Mouse (Mus musculus): Measurements from ENCODE around the gene Fam129c. TPM values are rescaled to one million over a fixed set of nuclear protein-coding genes. Genes with fewer than 3 reads are reported as not detected.

The Fam129c gene
- total RNA-seq (2022): 1 to 10 TPM; 1.2 to 3.5 (median 2.3) TPM

DNA sequence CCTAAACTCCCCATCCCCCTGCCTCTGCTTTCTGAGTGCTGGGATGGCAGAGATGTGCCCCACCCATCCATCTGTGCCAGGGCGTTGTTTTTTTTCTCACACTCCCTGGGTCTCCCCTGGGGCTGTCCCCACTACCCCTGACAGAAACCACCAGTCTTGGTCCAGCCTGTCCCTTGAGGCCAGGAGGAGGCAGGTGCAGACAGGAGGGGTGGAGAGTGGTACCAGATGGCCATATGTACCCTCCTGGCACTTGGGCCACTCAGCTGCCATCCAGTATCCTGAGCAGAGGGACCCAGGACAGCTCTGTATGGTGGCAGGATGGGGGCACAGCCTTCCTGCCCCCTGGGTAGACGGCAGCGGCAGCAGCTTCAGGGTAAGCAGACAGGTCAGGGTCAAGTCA lies at the start of gene Fam129c:
Gene Fam129c, plus strand, starts transcription at position 198 of the 400 bp plus-strand sequence.
- no peak for DNase-seq (ENCODE audit: low spot score in 2 of 2)

DNA sequence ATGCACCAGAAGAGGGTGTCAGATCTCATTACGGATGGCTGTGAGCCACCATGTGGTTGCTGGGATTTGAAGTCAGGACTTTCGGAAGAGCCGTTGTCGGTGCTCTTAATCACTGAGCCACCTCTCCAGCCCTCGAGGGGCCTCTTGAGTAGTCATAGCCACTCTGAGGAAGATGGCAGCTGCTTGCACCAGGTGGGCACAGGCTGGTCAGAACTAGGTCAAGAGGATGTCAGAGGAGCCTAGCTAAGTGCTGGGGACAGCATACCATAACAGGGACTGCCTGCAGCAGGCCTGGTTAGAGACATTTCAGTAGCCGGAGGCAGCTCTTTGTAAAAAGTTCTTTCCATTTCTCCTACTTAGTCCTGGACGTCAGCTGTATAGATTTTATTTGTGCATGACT lies 46.7 kb upstream of the Fam129c start:
- DNase-seq (ENCODE audit: low spot score in 2 of 2): no peak

DNA sequence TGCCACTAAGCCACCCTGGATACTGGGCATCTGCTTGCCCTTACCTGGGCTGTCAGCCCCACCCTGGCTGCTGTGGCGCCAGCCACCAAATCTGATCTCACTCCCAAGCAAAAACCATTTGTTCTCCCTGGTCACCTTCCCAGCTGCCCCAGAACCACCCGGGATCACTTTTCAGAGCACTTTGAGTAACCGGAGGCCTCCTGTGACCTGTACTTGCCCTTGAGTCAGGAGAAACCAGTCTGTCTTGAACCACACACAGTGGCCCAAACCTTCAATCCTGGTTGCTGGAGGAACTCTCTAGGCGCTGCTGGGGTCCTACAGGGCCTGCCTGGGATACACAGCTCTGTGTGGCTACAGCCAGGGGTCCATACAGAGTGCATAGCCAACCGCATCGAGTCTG lies 44.7 kb upstream of the Fam129c start:
- no peak for DNase-seq (ENCODE audit: low spot score in 2 of 2)

DNA sequence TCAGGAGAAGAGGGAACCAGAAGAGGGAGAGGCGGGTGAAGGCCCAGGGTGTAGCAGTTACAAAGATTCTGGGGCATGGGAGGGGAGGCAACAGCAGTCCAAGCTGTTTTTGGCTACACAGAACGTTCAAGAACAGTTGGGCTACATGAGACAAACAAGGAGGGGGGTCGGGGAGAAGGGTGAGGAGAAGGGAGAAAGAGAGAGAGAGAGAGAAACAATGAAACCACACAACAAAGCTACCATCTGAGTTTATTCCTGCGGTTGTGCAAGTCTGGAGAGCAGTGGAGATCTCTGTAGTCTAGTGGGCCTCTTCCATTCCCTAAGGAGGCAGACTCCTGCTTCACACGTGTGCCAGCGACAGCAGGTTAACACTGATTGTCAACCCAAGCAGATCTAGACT lies 43.4 kb upstream of the Fam129c start:
- DNase-seq (ENCODE audit: low spot score in 2 of 2): no peak

DNA sequence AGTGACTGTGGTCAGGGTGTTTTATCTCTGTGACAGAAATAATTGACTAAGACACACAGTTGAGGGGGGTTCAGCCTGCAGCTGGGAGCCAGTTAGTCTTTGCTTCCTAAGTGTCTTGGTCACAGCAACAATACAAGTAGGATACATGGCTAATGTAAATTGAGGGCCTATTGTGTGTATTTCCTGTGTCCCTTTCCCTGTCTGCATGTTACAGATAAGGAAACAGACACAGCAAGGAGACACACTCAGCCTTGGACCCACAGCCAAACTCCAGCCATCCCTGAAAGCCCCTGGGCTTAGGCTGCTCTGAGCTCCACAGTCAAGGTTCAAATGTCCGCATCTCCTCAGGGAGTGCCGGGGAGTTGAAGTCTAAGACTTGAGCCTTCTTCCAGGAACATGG lies 42.8 kb upstream of the Fam129c start:
- no peak for DNase-seq (ENCODE audit: low spot score in 2 of 2)

DNA sequence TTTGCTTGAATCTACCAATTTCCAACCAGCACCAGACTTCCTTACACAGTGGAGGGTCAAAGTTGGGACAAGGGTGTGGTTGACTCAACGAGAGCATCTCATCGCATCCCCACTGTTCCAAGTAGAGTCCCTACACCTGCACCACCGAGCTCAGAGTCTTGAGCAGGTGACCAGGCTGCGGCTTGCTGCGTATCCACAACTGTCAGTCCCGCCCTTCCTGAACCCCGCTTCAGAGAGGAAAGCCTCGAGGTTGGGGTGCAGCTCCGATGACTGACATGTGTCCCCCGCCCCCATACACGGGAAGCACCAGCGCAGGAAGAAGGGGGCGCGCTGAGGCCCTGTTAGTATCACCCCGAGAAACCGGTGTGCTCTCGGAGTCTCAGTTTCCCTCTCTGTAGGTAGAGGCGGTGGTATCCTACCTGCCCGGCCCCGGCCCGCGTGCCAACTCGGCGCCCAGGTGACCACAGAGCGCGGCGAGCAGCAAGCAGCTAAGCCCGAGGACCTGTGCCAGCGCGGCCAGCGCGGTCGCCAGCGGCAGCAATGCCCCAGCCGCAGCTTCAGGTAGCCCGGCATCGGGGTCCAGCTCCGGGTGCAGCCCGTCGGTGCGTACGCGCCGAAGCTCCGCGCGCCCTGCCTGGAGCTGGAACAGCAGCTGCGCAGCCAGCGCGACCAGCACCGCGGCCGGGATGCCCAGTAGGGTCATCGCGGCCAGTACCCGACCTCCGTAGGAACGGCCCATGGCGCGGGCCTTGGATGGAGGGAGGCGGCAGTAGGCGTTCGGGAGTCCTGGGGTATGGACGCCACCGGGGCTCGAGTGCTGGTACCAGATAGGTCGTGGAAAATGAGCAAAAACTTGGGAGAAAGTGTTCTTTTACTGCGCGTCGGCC lies 39.1 kb upstream of the Fam129c start, which contains the start of gene Tmem221:
Gene Tmem221, minus strand, starts transcription at position 801 of the 887 bp plus-strand sequence.
- DNase-seq (ENCODE audit: low spot score in 2 of 2): no peak

DNA sequence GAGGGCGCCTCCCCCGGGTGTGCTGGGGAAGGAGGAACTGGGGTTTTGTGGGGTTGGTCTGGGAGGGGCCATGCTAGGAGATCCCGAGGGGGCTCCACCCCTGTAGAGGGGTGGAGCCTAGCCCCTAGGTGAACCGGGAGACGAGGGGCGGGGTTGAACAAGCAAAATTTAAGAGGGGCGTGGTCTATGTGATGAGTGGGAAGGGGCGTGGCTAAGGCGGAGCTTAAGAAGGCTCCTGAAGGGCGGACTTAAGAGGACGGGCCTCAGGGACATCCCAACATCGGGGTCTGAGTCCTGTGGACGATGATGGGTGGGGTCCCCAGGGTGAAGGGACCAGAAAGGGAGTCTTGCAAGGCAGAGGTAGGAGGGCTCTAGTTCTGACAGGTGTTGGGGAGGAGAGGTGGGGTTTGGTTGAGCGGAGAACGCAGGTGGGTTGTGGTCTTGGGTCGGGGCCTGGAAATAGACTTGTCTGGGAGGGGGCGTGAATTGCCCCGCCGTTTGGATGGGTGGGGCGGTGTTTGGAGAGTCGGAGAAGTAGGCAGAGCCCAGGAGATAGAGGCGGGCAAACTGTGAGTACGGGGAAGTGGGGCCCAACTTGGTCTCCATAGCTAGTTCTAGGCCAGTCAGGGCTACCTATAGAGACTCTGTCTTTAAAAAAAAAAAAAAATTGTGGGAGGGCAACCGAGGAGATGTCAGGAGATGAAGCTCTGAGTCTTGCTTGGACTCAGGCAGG lies 38.3 kb upstream of the Fam129c start:
- DNase-seq (ENCODE audit: low spot score in 2 of 2): no peak

DNA sequence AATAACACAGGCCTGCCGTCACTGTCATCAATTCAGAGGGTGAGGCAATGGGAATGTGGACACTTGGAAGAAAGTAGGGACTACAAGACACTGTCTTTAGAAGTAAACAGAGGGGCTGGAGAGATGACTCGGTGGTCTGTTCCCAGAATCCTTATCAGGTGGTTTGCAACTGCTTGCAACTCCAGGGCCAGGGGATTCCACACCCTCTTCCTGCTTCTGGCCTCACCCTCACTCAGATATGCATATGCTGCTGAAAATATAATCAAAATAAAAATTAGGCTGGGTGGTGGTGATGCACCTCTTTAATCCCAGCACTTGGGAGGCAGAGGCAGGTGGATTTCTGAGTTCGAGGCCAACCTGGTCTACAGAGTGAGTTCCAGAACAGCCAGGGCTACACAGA lies 37.4 kb upstream of the Fam129c start:
- no peak for DNase-seq (ENCODE audit: low spot score in 2 of 2)

DNA sequence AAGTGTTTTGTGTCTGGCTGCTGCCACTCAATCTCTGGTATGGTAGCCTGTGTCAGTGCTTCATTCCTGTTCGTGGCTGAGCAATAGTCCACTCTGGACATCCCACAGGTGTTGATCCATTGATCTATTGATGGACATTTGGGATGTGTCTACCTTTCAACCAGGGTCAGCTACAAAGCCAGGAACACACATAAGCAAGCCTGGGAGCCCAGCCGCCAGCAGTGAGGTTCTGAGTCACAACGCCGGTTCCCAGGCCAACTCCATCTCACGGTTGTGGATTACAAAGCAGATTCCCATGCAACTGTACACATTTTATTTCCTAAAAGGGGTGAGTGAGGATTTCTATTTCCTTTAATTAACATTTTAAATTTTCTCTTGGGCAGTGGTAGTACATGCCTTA lies 36.7 kb upstream of the Fam129c start:
- DNase-seq (ENCODE audit: low spot score in 2 of 2): no peak

DNA sequence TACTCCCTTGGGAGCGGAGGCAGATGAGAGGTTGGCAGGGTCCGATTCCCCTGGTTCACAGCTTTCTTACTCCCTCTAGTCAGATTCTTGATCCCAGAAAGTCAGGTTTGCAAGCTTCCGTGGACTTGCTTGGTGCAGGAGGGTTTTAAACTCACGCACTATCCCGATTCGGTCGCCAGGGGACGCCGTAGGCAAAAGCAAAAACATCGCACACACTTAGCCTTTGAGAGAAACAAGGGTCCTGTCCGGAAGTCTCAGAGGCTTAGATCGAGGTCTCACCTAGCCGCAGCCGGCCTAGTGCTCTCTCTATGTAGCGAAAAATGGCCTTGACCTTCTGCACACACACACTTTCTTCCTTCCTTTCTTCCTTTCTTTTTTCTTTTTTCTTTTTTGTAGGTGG lies 36.0 kb upstream of the Fam129c start:
- DNase-seq (ENCODE audit: low spot score in 2 of 2): peak in 1 of 2 experiments; percentile 50

DNA sequence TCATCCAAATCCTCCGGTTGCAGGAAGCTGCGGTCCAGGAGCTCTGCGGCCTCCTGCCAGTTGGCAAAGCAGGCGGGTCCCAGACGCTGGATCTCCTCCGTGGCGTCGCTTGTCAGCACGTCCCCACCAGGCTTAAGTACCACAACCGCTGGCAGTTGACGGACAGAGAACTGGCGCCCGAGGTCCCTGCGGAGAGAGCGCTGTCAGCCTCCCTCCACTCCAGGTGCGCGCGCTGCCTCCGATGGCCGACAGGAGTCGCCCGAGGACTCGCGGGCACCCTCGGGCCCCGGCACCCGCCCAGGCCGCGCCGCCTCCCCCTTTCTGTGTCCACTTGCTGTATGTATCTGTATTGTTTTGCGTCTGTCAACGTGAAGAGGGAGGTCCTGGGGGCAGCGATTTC lies 34.7 kb upstream of the Fam129c start:
- DNase-seq (ENCODE audit: low spot score in 2 of 2): peak in 1 of 2 experiments; percentile 65

DNA sequence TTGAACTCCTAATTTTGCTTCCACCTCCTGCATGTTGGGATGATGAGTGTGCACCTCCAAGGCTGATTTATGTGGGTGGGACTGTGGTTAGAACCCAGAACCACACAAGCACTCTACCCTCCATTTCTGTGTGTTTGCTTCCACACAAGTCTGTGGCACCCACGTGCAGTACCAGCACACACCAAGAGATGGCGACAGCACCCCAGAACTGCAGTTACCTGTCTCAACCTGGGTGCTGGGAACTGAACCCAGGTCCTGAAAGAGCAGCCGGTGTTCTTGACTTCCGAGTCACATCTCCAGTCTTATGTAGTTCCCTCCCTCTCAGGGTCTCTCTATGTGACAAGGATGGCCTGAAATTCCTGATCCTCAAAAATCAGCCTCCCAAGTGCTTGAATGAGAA lies 33.5 kb upstream of the Fam129c start:
- DNase-seq (ENCODE audit: low spot score in 2 of 2): no peak

DNA sequence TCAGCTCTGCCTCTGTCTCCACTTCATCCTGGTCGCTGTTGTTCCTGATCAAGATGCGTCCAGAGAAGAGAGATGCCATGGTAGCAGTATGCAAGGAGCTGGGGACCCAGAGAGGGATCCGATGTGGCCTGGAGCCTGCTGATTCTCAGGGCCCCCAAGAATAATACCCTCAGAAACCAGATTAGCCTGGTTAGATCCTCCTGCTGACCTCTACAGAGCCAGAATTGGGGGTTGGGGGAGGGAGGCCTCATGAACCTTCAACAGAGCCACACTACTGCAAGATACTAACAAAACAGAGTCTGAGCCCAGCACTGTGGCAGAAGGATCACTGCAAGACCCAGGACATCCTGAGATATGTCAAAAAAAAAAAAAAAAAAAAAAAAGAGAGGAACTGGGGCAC lies 30.9 kb upstream of the Fam129c start, which contains the start of gene Nxnl1:
Gene Nxnl1, minus strand, starts transcription at position 101 of the 400 bp plus-strand sequence.
- DNase-seq (ENCODE audit: low spot score in 2 of 2): no peak

DNA sequence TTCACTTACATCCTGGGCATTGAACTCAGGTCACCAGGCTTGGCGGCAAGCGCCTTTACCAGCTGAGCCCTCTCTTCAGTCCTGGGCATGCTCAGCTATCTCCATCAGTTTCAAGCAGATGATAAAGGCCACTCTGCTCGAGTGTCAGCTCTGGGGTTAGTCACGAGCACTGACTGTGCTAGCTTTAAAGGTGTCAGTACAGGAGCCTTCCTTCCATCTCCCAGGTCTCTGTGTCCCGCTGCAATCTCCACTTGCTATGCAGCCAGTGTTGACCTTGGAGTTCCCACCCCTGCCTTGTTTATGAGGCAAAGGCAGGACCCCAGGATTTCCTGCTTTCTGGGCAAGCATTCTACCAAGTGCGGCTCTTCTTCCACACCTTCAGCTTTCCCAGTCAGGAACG lies 29.9 kb upstream of the Fam129c start:
- DNase-seq (ENCODE audit: low spot score in 2 of 2): no peak

DNA sequence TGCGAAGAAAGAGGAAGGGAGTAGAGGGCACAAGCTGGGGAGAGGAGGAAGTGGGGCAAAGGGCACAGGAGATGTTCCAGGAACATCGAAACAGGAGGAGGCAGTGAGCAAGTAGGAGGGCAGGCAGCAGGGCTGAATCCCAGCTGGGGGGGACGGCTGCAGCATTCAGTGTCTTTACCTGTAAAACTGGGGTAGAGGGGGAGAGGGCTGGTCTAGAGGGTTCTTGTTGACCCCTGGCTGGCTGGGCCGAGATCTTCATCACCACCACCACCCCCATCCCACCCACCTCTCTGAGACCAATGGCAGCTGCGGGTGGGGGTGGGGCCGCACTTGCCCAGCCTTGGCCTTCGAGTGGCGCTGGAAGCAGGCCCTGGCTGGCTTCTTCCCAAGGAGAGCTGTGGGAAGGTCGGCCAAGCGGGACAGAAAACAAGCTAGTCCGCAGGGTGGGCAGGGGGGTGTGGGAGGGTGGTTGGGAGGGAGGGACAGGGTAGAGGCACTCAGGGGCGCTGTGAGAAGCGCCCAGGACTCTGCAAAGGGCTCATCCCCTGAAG lies 29.0 kb upstream of the Fam129c start, which contains the start of gene Slc27a1:
Gene Slc27a1, plus strand, starts transcription at position 496 of the 551 bp plus-strand sequence.
- peak in 1 of 2 experiments; percentile 70 for DNase-seq (ENCODE audit: low spot score in 2 of 2)

DNA sequence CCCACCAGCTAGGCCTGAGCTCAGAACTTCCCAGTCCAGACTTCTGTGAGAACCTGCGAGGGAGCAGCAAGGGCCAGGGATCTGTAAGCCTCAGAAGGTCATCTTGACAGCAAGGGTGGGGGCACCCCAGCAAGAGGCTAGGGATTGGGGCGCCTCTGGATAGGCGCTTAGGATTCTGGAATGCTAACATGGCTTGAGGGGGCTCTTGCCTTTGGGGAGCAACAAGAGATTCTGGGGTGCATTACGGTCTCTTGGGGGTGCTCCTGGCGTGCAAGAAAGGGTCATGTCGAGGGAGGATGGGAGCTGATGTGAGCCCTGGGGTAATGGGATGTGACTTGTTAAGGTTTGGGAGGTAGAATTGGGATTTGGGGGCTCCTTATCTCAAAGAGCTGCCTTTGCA lies 28.5 kb upstream of the Fam129c start:
- DNase-seq (ENCODE audit: low spot score in 2 of 2): no peak

DNA sequence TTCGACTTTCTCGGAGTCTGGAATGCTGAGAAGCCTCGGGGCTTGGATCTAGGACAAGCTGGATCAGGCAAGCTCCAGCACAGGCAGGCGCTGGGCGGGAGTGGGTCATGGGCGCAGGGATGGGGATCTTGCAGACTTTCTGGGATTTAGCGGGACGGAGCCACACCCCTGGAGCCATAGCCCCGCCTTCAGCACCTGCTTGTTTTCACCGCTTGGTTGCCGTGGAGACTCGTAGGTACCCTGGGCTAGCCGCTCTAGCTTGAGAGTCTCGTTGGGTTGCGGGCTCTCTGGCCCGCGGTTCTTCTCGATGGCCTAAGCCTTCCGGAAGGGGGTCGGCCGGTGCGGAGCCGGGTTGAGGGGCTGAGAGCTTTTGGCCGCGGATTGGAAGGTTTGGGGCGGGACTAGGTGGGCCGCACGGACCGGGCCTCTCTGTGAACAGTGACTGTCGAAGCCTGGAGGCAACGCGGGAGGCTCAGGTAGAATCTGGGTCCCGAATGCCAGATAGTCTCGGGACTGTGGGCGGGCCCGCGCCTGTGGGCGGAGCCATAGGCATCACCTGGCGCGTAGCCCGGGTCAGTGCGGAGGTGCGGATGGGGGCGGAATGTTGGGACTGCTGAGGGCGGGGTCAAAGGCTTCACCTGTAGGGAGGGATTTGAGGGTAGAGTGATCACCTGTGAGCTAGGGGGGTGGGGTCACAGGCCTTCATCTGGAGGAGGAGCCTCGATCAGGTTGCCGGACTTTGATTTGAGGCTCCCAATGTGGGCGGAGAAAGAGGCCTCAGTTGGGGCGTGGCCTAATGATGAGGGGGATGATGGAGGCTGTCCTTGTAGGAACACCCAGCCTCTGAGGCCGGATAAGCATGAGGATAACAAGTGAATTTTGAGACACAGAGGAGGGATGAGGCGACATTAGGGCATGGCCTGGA lies 27.8 kb upstream of the Fam129c start:
- peak; percentile 87 to 93 for DNase-seq (ENCODE audit: low spot score in 2 of 2)

DNA sequence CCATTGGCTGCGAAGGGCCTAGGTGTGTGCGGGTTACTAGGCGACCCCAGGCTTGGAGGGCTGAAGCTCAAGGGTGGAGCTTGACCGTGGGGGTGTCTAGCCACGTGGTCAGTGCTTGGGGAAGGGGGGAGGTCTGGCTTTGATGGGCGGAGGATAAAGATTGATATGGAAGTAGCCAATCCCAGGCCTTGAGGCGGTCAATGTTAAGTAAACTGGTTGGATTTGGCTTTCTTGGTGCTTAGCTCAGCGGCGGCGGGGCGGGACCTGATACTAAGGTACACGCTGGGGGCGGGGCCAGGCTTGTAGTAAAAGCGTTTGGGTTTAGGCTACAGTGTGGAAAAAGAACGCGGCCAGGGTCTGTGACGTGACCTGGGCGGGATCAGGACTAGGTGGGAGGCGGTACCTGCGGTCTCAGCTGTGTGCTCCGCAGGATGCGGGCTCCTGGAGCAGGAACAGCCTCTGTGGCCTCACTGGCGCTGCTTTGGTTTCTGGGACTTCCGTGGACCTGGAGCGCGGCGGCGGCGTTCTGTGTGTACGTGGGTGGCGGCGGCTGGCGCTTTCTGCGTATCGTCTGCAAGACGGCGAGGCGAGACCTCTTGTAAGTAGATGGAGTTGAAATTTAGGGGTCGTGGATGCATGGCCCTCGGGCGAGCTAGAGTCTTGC lies 27.0 kb upstream of the Fam129c start:
- peak; percentile 87 to 99 for DNase-seq (ENCODE audit: low spot score in 2 of 2)

DNA sequence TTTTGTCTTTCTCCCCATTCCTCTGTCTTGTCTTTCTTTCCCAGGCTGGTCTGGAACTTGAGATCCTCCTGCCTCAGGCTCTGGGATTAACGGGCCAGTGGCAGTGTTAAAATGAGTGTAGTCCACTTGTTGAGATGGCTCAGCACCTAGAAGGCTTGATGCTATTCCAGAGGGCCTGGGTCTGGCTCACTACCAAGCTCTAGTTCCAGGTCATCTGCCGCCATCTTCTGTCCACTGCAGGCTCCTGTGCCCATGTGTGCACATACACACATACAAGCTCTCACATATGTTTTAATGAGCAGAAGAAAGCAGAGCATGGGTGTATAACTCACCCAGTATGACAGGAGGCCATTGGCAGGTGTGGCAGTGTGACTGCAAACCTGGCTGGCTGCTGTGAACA lies 25.4 kb upstream of the Fam129c start:
- DNase-seq (ENCODE audit: low spot score in 2 of 2): no peak
